Mouse (Mus musculus) liver, adult 2 months (tissue): ENCODE measurements around the gene Tnk1. TPM values are rescaled to one million over a fixed set of nuclear protein-coding genes. Genes with fewer than 3 reads are reported as not detected.

ENCODE experiments used
- DNase-seq: peaks from one replicate; pipeline ENCODE4 v3.0.0-alpha.2; 2011; ENCODE audit warnings: low read depth, low spot score; ENCODE audit errors: extremely low read depth
- H3K27ac ChIP-seq: fragments of 200-500 bp; replicated peaks from 2 replicates; pipeline ENCODE4 v1.5.1; 2012; ENCODE audit warnings: low read depth, mild to moderate bottlenecking, control low read depth, inconsistent platforms, low read length; ENCODE audit not compliant: insufficient read depth
- H3K27me3 ChIP-seq: fragments of 200-500 bp; 2 replicates; pipeline ENCODE4 v1.6.1; 2012; ENCODE audit warnings: mild to moderate bottlenecking, moderate library complexity, low read length, inconsistent platforms; ENCODE audit not compliant: control insufficient read depth, insufficient read depth
- H3K36me3 ChIP-seq: fragments of 200-500 bp; 2 replicates; pipeline ENCODE4 v1.6.1; 2012; ENCODE audit warnings: low read length, inconsistent platforms; ENCODE audit not compliant: control insufficient read depth, insufficient read depth
- H3K4me1 ChIP-seq: fragments of 200-500 bp; 2 replicates; pipeline ENCODE4 v1.6.1; 2011; ENCODE audit warnings: low read length; ENCODE audit not compliant: control insufficient read depth, insufficient read depth
- H3K4me3 ChIP-seq: fragments of 200-500 bp; 2 replicates; pipeline ENCODE4 v1.5.1; 2011; ENCODE audit warnings: low read depth, mild to moderate bottlenecking, control low read depth, low read length, moderate library complexity; ENCODE audit not compliant: insufficient read depth
- H3K79me2 ChIP-seq: fragments of 200-500 bp; 2 replicates; pipeline ENCODE4 v1.6.1; 2012; ENCODE audit warnings: inconsistent platforms, mild to moderate bottlenecking, low read length, moderate library complexity; ENCODE audit not compliant: control insufficient read depth, insufficient read depth
- H3K9ac ChIP-seq: fragments of 200-500 bp; 2 replicates; pipeline ENCODE4 v1.6.1; 2012; ENCODE audit warnings: low read depth, mild to moderate bottlenecking, control low read depth, inconsistent platforms, low read length
- CTCF ChIP-seq: fragments of 200-500 bp; IDR thresholded peaks from 2 replicates; pipeline ENCODE4 v1.5.1; 2011; ENCODE audit warnings: low read depth, low read length, control low read depth
- POLR2A ChIP-seq: fragments of 200-500 bp; IDR thresholded peaks from 2 replicates; pipeline ENCODE4 v1.6.1; 2011; ENCODE audit warnings: low read length, control low read depth; ENCODE audit not compliant: insufficient read depth; ENCODE audit errors: extremely low read depth
- WGBS: fragments of 180-500 bp; shearing (Covaris S2); methylation state at CpG from one replicate; pipeline ENCODE4 v1.1.7; 2018; 5-methylcytosine and 5-hydroxymethylcytosine counted together
- polyA plus RNA-seq: library from polyadenylated mRNA; depleted of rRNA; stranded (reverse); fragments of >200 nt; gene quantifications from 2 replicates; pipeline ENCODE4 v1.2.3, GENCODE M21; 2012; rRNA removed
- total RNA-seq: library from RNA; depleted of rRNA; stranded (reverse); fragments of >200 nt; gene quantifications from 2 replicates; pipeline ENCODE4 v1.2.3, GENCODE M21; 2014; rRNA removed

Tnk1 gene
- total and polyA plus RNA-seq, 2 experiments = 0.17 to 0.18 TPM

- Histone ChIP-seq H3K4me1 (peaks cover 4% of the 10 kb centered on the region), H3K9ac (peak overlapping the region; percentile 67), H3K79me2 (no peaks in the 10 kb centered on the region), H3K27me3 (peaks cover 9% of the 10 kb centered on the region), H3K4me3 (peak overlapping the region; percentile 59), H3K27ac (peak overlapping the region; percentile 81), H3K36me3 (no peaks in the 10 kb centered on the region)
- peak; percentile 77 for TF ChIP-seq CTCF
- TF ChIP-seq POLR2A = no peak
- 3% methylated on average over 60 of the region's 60 CpGs for WGBS
- DNase-seq = peak; percentile 80
Measured at GRCm38 (mm10) chr11:69803786-69804651, 54.5 kb downstream of the Tnk1 start.

DNA sequence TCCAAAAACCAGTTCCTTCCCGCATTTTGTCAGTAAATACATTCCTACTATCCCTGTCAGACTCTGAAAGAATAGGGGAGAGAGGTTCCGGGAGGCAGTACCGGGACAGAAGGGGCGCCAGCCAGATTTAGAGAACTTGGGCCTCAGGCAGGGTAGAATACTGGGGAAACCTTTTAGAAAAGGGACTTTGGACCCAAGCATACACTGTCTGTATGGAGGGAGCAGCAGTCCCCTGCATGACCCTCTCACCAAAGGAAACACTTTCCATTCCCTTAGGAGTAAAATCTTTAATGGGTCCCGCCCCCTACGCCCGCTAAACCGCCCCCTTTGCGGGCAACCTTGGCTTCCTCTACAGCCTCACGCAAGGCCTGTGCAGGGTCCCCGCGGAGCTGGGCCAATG is 55.2 kb downstream of the Tnk1 start:
- Histone ChIP-seq H3K79me2 (no peaks in the 10 kb centered on the region), H3K4me1 (peaks cover 4% of the 10 kb centered on the region), H3K36me3 (no peaks in the 10 kb centered on the region), H3K4me3 (peak overlapping the region; percentile 59), H3K27me3 (peaks cover 9% of the 10 kb centered on the region), H3K9ac (peak overlapping the region; percentile 61), H3K27ac (peak overlapping the region; percentile 81)
- TF ChIP-seq POLR2A (no peak), CTCF (no peak)
- WGBS = 2% methylated on average over 12 of the region's 12 CpGs
- DNase-seq = peak; percentile 61

DNA sequence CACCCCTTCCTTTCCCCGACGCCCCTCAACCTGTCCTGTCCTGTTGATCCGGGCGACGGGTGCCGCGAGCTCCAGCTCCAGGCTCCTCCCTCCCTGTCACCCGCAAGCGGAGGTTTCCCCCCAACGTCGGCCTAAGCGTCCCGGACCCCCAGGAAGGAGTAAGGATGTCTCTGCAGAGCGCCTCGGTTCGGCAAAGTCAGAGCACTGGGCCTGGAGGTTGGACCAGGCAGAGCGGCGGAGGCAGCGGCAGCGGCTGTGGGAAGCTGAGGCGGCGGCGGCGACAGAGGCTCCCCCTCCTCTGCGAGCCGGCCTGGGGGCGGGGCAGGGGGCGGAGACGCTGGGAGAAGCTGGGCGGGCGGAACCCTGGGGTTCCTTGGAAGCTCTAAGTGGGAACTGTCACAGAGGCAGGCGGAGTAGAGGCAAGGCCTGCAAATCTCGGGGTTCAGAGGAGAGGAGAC is 55.9 kb downstream of the Tnk1 start:
- TF ChIP-seq CTCF = no peak
- TF ChIP-seq POLR2A = 0 out of 2 replicates have a peak, but pooled peaks have one; percentile 33
- 0 out of 2 replicates have a peak overlapping the region, but pooled peaks have one; percentile 81 for H3K27ac ChIP-seq
- under 1% methylated on average over 33 of the region's 33 CpGs for WGBS
- H3K9ac ChIP-seq = peak overlapping the region; percentile 61
- H3K4me1 ChIP-seq = peaks cover 4% of the 10 kb centered on the region
- H3K79me2 ChIP-seq = no peaks in the 10 kb centered on the region
- peak overlapping the region; percentile 59 for H3K4me3 ChIP-seq
- no peaks in the 10 kb centered on the region for H3K36me3 ChIP-seq
- DNase-seq = peak; percentile 62
- peaks cover 9% of the 10 kb centered on the region for H3K27me3 ChIP-seq

DNA sequence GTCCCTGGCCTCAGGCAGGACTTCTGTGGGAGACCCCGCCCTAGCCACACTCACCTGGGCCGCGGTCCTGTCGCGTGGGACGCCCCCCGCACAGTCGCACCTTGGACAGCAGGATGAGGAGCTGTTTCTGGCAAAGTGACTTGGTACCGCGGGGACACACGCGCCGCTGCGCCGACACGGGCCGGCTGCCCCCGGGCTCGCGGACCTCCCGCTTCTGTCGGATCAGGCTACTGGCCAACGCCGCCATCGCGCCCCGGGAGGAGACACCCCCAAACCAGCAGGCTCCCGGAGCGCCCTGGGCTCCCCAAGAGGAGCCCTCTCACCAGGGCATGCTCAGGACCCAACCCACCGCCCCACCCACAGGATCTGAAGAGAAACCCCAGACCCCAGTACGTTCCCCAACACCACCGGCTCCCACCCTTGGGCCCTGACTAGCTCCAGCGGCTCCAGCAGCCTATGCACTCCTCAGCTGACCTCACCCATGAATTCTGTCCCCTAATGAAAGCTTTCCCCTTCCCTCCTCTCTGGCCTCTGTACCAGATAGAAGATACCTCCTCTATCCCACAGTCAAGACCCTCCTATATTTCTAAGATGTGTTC is 57.1 kb downstream of the Tnk1 start, which contains the start of gene Fgf11:
Gene Fgf11 (minus strand): TSS at position 479 of the 599 bp plus-strand sequence.
- H3K27ac ChIP-seq = no peak within 1 kb of the TSS
- 3% methylated on average over 33 of the region's 33 CpGs for WGBS
- H3K4me3 ChIP-seq = peak within 1 kb of the TSS; percentile 59
- no peaks in the 10 kb centered on the region for H3K36me3 ChIP-seq
- H3K79me2 ChIP-seq = no peaks in the 10 kb centered on the region
- no peak for TF ChIP-seq POLR2A
- peaks cover 9% of the 10 kb centered on the region for H3K27me3 ChIP-seq
- DNase-seq = no peak
- peaks cover 4% of the 10 kb centered on the region for H3K4me1 ChIP-seq
- H3K9ac ChIP-seq = peak within 1 kb of the TSS; percentile 61

Other genes starting within 250 kb of the Tnk1 start
Only the 30 nearest of the 42 such genes appear.
- 2.5 and 3.4 TPM in 2 replicates for gene Tnfsfm13, start 162.6 kb downstream of the Tnk1 start, total RNA-seq
- gene Tnfsfm13, start 162.6 kb downstream of the Tnk1 start, polyA plus RNA-seq = 2.6 and 3.6 TPM in 2 replicates
- gene Polr2a, start 100.1 kb downstream of the Tnk1 start, total RNA-seq = 10.0 and 12.6 TPM in 2 replicates
- 9.9 and 10.6 TPM in 2 replicates for gene Polr2a, start 100.1 kb downstream of the Tnk1 start, polyA plus RNA-seq
- gene Slc35g3, start 96.8 kb downstream of the Tnk1 start, total RNA-seq = not detected in 2 replicates
- gene Slc35g3, start 96.8 kb downstream of the Tnk1 start, polyA plus RNA-seq = not detected in 2 replicates
- 2.6 and 4.4 TPM in 2 replicates for gene Zbtb4, start 92.8 kb downstream of the Tnk1 start, total RNA-seq
- 8.2 and 9.7 TPM in 2 replicates for gene Zbtb4, start 92.8 kb downstream of the Tnk1 start, polyA plus RNA-seq
- gene Chrnb1, start 62.8 kb downstream of the Tnk1 start, total RNA-seq = 0.46 and 0.54 TPM in 2 replicates
- gene Chrnb1, start 62.8 kb downstream of the Tnk1 start, polyA plus RNA-seq = 0.28 and 0.35 TPM in 2 replicates
- gene Fgf11, start 56.9 kb downstream of the Tnk1 start, total RNA-seq = 0.18 and 0.20 TPM in 2 replicates
- 0.33 and 0.34 TPM in 2 replicates for gene Fgf11, start 56.9 kb downstream of the Tnk1 start, polyA plus RNA-seq
- gene Tmem102, start 53.1 kb downstream of the Tnk1 start, total RNA-seq = 2.3 and 2.4 TPM in 2 replicates
- 13.5 and 15.7 TPM in 2 replicates for gene Tmem102, start 53.1 kb downstream of the Tnk1 start, polyA plus RNA-seq
- gene Gm39566, start 43.4 kb downstream of the Tnk1 start, total RNA-seq = not detected in 2 replicates
- not detected in 2 replicates for gene Gm39566, start 43.4 kb downstream of the Tnk1 start, polyA plus RNA-seq
- gene Spem2, start 40.3 kb downstream of the Tnk1 start, total RNA-seq = not detected in 2 replicates
- gene Spem2, start 40.3 kb downstream of the Tnk1 start, polyA plus RNA-seq = not detected in 2 replicates
- not detected in 2 replicates for gene Spem1, start 36.5 kb downstream of the Tnk1 start, total RNA-seq
- gene Spem1, start 36.5 kb downstream of the Tnk1 start, polyA plus RNA-seq = 0.09 TPM in 1 of 2 replicates, not detected in the other
- gene Nlgn2, start 20.9 kb downstream of the Tnk1 start, total RNA-seq = 0.18 and 0.34 TPM in 2 replicates
- gene Nlgn2, start 20.9 kb downstream of the Tnk1 start, polyA plus RNA-seq = 0.93 and 1.9 TPM in 2 replicates
- gene Tmem256, start 20.2 kb downstream of the Tnk1 start, total RNA-seq = 326 and 353 TPM in 2 replicates
- gene Tmem256, start 20.2 kb downstream of the Tnk1 start, polyA plus RNA-seq = 284 and 370 TPM in 2 replicates
- 1.5 and 2.6 TPM in 2 replicates for gene Plscr3, start 12.4 kb downstream of the Tnk1 start, total RNA-seq
- gene Plscr3, start 12.4 kb downstream of the Tnk1 start, polyA plus RNA-seq = 18.5 and 19.3 TPM in 2 replicates
- gene Tmem95, start 19.3 kb upstream of the Tnk1 start, total RNA-seq = not detected in 2 replicates
- not detected in 2 replicates for gene Tmem95, start 19.3 kb upstream of the Tnk1 start, polyA plus RNA-seq
- 0.65 and 1.0 TPM in 2 replicates for gene Kctd11, start 22.7 kb upstream of the Tnk1 start, total RNA-seq
- 0.68 and 1.6 TPM in 2 replicates for gene Kctd11, start 22.7 kb upstream of the Tnk1 start, polyA plus RNA-seq
- 1.2 and 1.9 TPM in 2 replicates for gene Acap1, start 36.8 kb upstream of the Tnk1 start, total RNA-seq
- 2.3 and 3.3 TPM in 2 replicates for gene Acap1, start 36.8 kb upstream of the Tnk1 start, polyA plus RNA-seq
- 0.13 and 0.18 TPM in 2 replicates for gene 2810408A11Rik, start 42.3 kb upstream of the Tnk1 start, total RNA-seq
- 0.06 and 0.11 TPM in 2 replicates for gene 2810408A11Rik, start 42.3 kb upstream of the Tnk1 start, polyA plus RNA-seq
- gene Neurl4, start 42.3 kb upstream of the Tnk1 start, total RNA-seq = 10.1 and 14.0 TPM in 2 replicates
- 12.6 and 20.7 TPM in 2 replicates for gene Neurl4, start 42.3 kb upstream of the Tnk1 start, polyA plus RNA-seq
- 7.0 and 8.5 TPM in 2 replicates for gene Gps2, start 55.2 kb upstream of the Tnk1 start, total RNA-seq
- gene Gps2, start 55.2 kb upstream of the Tnk1 start, polyA plus RNA-seq = 32.3 and 41.0 TPM in 2 replicates
- gene Eif5a, start 63.2 kb upstream of the Tnk1 start, total RNA-seq = 321 and 404 TPM in 2 replicates
- gene Eif5a, start 63.2 kb upstream of the Tnk1 start, polyA plus RNA-seq = 374 and 408 TPM in 2 replicates
- gene Ybx2, start 77.1 kb upstream of the Tnk1 start, total RNA-seq = not detected in 2 replicates
- 0.20 TPM in 1 of 2 replicates, not detected in the other for gene Ybx2, start 77.1 kb upstream of the Tnk1 start, polyA plus RNA-seq
- gene Slc2a4, start 89.5 kb upstream of the Tnk1 start, total RNA-seq = 0.60 and 0.83 TPM in 2 replicates
- gene Slc2a4, start 89.5 kb upstream of the Tnk1 start, polyA plus RNA-seq = 0.39 and 0.58 TPM in 2 replicates
- 0.20 and 0.37 TPM in 2 replicates for gene Cldn7, start 106.0 kb upstream of the Tnk1 start, total RNA-seq
- gene Cldn7, start 106.0 kb upstream of the Tnk1 start, polyA plus RNA-seq = 0.26 and 0.46 TPM in 2 replicates
- 6.6 and 13.4 TPM in 2 replicates for gene Ctdnep1, start 122.4 kb upstream of the Tnk1 start, total RNA-seq
- 39.1 and 45.3 TPM in 2 replicates for gene Ctdnep1, start 122.4 kb upstream of the Tnk1 start, polyA plus RNA-seq
- 19.5 and 21.3 TPM in 2 replicates for gene Elp5, start 123.8 kb upstream of the Tnk1 start, total RNA-seq
- 30.8 and 33.7 TPM in 2 replicates for gene Elp5, start 123.8 kb upstream of the Tnk1 start, polyA plus RNA-seq
- gene Gabarap, start 132.4 kb upstream of the Tnk1 start, total RNA-seq = 175 and 176 TPM in 2 replicates
- 430 and 476 TPM in 2 replicates for gene Gabarap, start 132.4 kb upstream of the Tnk1 start, polyA plus RNA-seq
- gene Phf23, start 137.0 kb upstream of the Tnk1 start, total RNA-seq = 8.0 and 8.5 TPM in 2 replicates
- 8.8 and 12.1 TPM in 2 replicates for gene Phf23, start 137.0 kb upstream of the Tnk1 start, polyA plus RNA-seq
- gene Dvl2, start 141.9 kb upstream of the Tnk1 start, total RNA-seq = 2.8 TPM in 2 replicates
- 3.7 and 4.5 TPM in 2 replicates for gene Dvl2, start 141.9 kb upstream of the Tnk1 start, polyA plus RNA-seq
- gene Acadvl, start 156.7 kb upstream of the Tnk1 start, total RNA-seq = 314 and 344 TPM in 2 replicates
- gene Acadvl, start 156.7 kb upstream of the Tnk1 start, polyA plus RNA-seq = 302 and 314 TPM in 2 replicates
- gene Dlg4, start 158.2 kb upstream of the Tnk1 start, total RNA-seq = 0.37 and 1.0 TPM in 2 replicates
- 1.1 and 1.3 TPM in 2 replicates for gene Dlg4, start 158.2 kb upstream of the Tnk1 start, polyA plus RNA-seq